Mouse (Mus musculus): Measurements from ENCODE around the gene Acap1. TPM values are rescaled to one million over a fixed set of nuclear protein-coding genes. Genes with fewer than 3 reads are reported as not detected.

Gene Acap1
- polyA plus RNA-seq, 1 experiment from 2014 or later, result 2.1 TPM

Small RNA genes lying within 50 kb of the gene (microRNA-seq; reads per million reads assigned to microRNA genes)
- not detected for gene Mir6924

Other genes starting within 250 kb of the Acap1 start
- 0.54 TPM in 1 of 2 replicates, not detected in the other for gene Sox15, start 240.2 kb downstream of the Acap1 start, polyA plus RNA-seq (2015; fragmentation: Nextera tagmentation; extraction: Ambion mirVana)
- 65.5 and 71.0 TPM in 2 replicates for gene Mpdu1, start 232.9 kb downstream of the Acap1 start, polyA plus RNA-seq (2015; fragmentation: Nextera tagmentation; extraction: Ambion mirVana)
- 19.2 and 19.4 TPM in 2 replicates for gene Cd68, start 229.4 kb downstream of the Acap1 start, polyA plus RNA-seq (2015; fragmentation: Nextera tagmentation; extraction: Ambion mirVana)
- 539 and 624 TPM in 2 replicates for gene Eif4a1, start 223.1 kb downstream of the Acap1 start, polyA plus RNA-seq (2015; fragmentation: Nextera tagmentation; extraction: Ambion mirVana)
- gene Senp3, start 213.5 kb downstream of the Acap1 start, polyA plus RNA-seq (2015; fragmentation: Nextera tagmentation; extraction: Ambion mirVana), result 69.3 and 70.6 TPM in 2 replicates
- 0.89 and 1.2 TPM in 2 replicates for gene Tnfsf13, start 209.8 kb downstream of the Acap1 start, polyA plus RNA-seq (2015; fragmentation: Nextera tagmentation; extraction: Ambion mirVana)
- 10.6 and 12.8 TPM in 2 replicates for gene Tnfsf12, start 199.7 kb downstream of the Acap1 start, polyA plus RNA-seq (2015; fragmentation: Nextera tagmentation; extraction: Ambion mirVana)
- gene Tnfsfm13, start 199.4 kb downstream of the Acap1 start, polyA plus RNA-seq (2015; fragmentation: Nextera tagmentation; extraction: Ambion mirVana), result 5.0 and 5.4 TPM in 2 replicates
- gene Polr2a, start 136.9 kb downstream of the Acap1 start, polyA plus RNA-seq (2015; fragmentation: Nextera tagmentation; extraction: Ambion mirVana), result 24.1 and 25.3 TPM in 2 replicates
- 0.36 and 0.64 TPM in 2 replicates for gene Slc35g3, start 133.6 kb downstream of the Acap1 start, polyA plus RNA-seq (2015; fragmentation: Nextera tagmentation; extraction: Ambion mirVana)
- 3.5 and 4.9 TPM in 2 replicates for gene Zbtb4, start 129.6 kb downstream of the Acap1 start, polyA plus RNA-seq (2015; fragmentation: Nextera tagmentation; extraction: Ambion mirVana)
- 18.6 and 20.7 TPM in 2 replicates for gene Chrnb1, start 99.6 kb downstream of the Acap1 start, polyA plus RNA-seq (2015; fragmentation: Nextera tagmentation; extraction: Ambion mirVana)
- gene Fgf11, start 93.7 kb downstream of the Acap1 start, polyA plus RNA-seq (2015; fragmentation: Nextera tagmentation; extraction: Ambion mirVana), result 1.0 and 1.7 TPM in 2 replicates
- gene Tmem102, start 89.9 kb downstream of the Acap1 start, polyA plus RNA-seq (2015; fragmentation: Nextera tagmentation; extraction: Ambion mirVana), result 6.5 and 8.6 TPM in 2 replicates
- gene Gm39566, start 80.2 kb downstream of the Acap1 start, polyA plus RNA-seq (2015; fragmentation: Nextera tagmentation; extraction: Ambion mirVana), result not detected in 2 replicates
- gene Spem2, start 77.1 kb downstream of the Acap1 start, polyA plus RNA-seq (2015; fragmentation: Nextera tagmentation; extraction: Ambion mirVana), result not detected in 2 replicates
- gene Spem1, start 73.4 kb downstream of the Acap1 start, polyA plus RNA-seq (2015; fragmentation: Nextera tagmentation; extraction: Ambion mirVana), result not detected in 2 replicates
- gene Nlgn2, start 57.8 kb downstream of the Acap1 start, polyA plus RNA-seq (2015; fragmentation: Nextera tagmentation; extraction: Ambion mirVana), result 4.4 and 5.0 TPM in 2 replicates
- gene Tmem256, start 57.0 kb downstream of the Acap1 start, polyA plus RNA-seq (2015; fragmentation: Nextera tagmentation; extraction: Ambion mirVana), result 443 and 452 TPM in 2 replicates
- 115 and 137 TPM in 2 replicates for gene Plscr3, start 49.2 kb downstream of the Acap1 start, polyA plus RNA-seq (2015; fragmentation: Nextera tagmentation; extraction: Ambion mirVana)
- gene Tnk1, start 36.8 kb downstream of the Acap1 start, polyA plus RNA-seq (2015; fragmentation: Nextera tagmentation; extraction: Ambion mirVana), result 10.8 and 11.8 TPM in 2 replicates
- gene Tmem95, start 17.5 kb downstream of the Acap1 start, polyA plus RNA-seq (2015; fragmentation: Nextera tagmentation; extraction: Ambion mirVana), result not detected in 2 replicates
- gene Kctd11, start 14.1 kb downstream of the Acap1 start, polyA plus RNA-seq (2015; fragmentation: Nextera tagmentation; extraction: Ambion mirVana), result 10.9 and 11.4 TPM in 2 replicates
- gene 2810408A11Rik, start 5.4 kb upstream of the Acap1 start, polyA plus RNA-seq (2015; fragmentation: Nextera tagmentation; extraction: Ambion mirVana), result 7.9 and 8.6 TPM in 2 replicates
- 5.7 and 6.4 TPM in 2 replicates for gene Neurl4, start 5.5 kb upstream of the Acap1 start, polyA plus RNA-seq (2015; fragmentation: Nextera tagmentation; extraction: Ambion mirVana)
- gene Gps2, start 18.3 kb upstream of the Acap1 start, polyA plus RNA-seq (2015; fragmentation: Nextera tagmentation; extraction: Ambion mirVana), result 85.1 and 87.8 TPM in 2 replicates
- 1,390 and 1,410 TPM in 2 replicates for gene Eif5a, start 26.4 kb upstream of the Acap1 start, polyA plus RNA-seq (2015; fragmentation: Nextera tagmentation; extraction: Ambion mirVana)
- 2.7 and 4.9 TPM in 2 replicates for gene Ybx2, start 40.3 kb upstream of the Acap1 start, polyA plus RNA-seq (2015; fragmentation: Nextera tagmentation; extraction: Ambion mirVana)
- 17.1 and 17.2 TPM in 2 replicates for gene Slc2a4, start 52.6 kb upstream of the Acap1 start, polyA plus RNA-seq (2015; fragmentation: Nextera tagmentation; extraction: Ambion mirVana)
- gene Cldn7, start 69.2 kb upstream of the Acap1 start, polyA plus RNA-seq (2015; fragmentation: Nextera tagmentation; extraction: Ambion mirVana), result 172 and 202 TPM in 2 replicates
- gene Ctdnep1, start 85.6 kb upstream of the Acap1 start, polyA plus RNA-seq (2015; fragmentation: Nextera tagmentation; extraction: Ambion mirVana), result 20.6 and 23.0 TPM in 2 replicates
- 98.4 and 99.2 TPM in 2 replicates for gene Elp5, start 87.0 kb upstream of the Acap1 start, polyA plus RNA-seq (2015; fragmentation: Nextera tagmentation; extraction: Ambion mirVana)
- 515 and 536 TPM in 2 replicates for gene Gabarap, start 95.6 kb upstream of the Acap1 start, polyA plus RNA-seq (2015; fragmentation: Nextera tagmentation; extraction: Ambion mirVana)
- gene Phf23, start 100.2 kb upstream of the Acap1 start, polyA plus RNA-seq (2015; fragmentation: Nextera tagmentation; extraction: Ambion mirVana), result 58.1 and 59.5 TPM in 2 replicates
- gene Dvl2, start 105.1 kb upstream of the Acap1 start, polyA plus RNA-seq (2015; fragmentation: Nextera tagmentation; extraction: Ambion mirVana), result 30.1 and 30.7 TPM in 2 replicates
- 90.0 and 92.0 TPM in 2 replicates for gene Acadvl, start 119.9 kb upstream of the Acap1 start, polyA plus RNA-seq (2015; fragmentation: Nextera tagmentation; extraction: Ambion mirVana)
- 5.5 and 7.9 TPM in 2 replicates for gene Dlg4, start 121.4 kb upstream of the Acap1 start, polyA plus RNA-seq (2015; fragmentation: Nextera tagmentation; extraction: Ambion mirVana)
- gene Asgr1, start 158.5 kb upstream of the Acap1 start, polyA plus RNA-seq (2015; fragmentation: Nextera tagmentation; extraction: Ambion mirVana), result 0.18 TPM in 1 of 2 replicates, not detected in the other
- gene Asgr2, start 197.1 kb upstream of the Acap1 start, polyA plus RNA-seq (2015; fragmentation: Nextera tagmentation; extraction: Ambion mirVana), result 0.30 TPM in 1 of 2 replicates, not detected in the other
- 2.1 and 2.4 TPM in 2 replicates for gene Mgl2, start 234.8 kb upstream of the Acap1 start, polyA plus RNA-seq (2015; fragmentation: Nextera tagmentation; extraction: Ambion mirVana)

All from lung, embryonic 16.5 days (tissue).